Mouse (Mus musculus) hindbrain, embryonic 14.5 days (tissue): ENCODE measurements at regions not wholly inside any gene's neighbourhood (a gene's known extent, or its start where the extent isn't known, plus 50 kb on each side); places are given as distances from the start of the nearest gene placed in this dataset.

Experiments used
- ATAC-seq: fragments of 200-750 bp; cut with Nextera tagmentation; 2 replicates; pipeline ENCODE4 v1.8.0; 2017; ENCODE audit warnings: moderate number of reproducible peaks, mild to moderate bottlenecking, moderate TSS enrichment, moderate library complexity; ENCODE audit not compliant: low FRiP score
- DNase-seq: peaks from one replicate; pipeline ENCODE4 v3.0.0-alpha.2; 2015; ENCODE audit warnings: low spot score
- H3K27ac ChIP-seq: fragments of 300-500 bp; sonication (generic); 2 replicates; pipeline ENCODE4 v1.5.1; 2014; ENCODE audit warnings: mild to moderate bottlenecking, moderate library complexity
- H3K27me3 ChIP-seq: fragments of 300-500 bp; sonication (generic); 2 replicates; pipeline ENCODE4 v1.6.1; 2014; ENCODE audit warnings: mild to moderate bottlenecking, low read length, mixed read lengths; ENCODE audit not compliant: control insufficient read depth, insufficient read depth
- H3K36me3 ChIP-seq: fragments of 300-500 bp; sonication (generic); replicated peaks from 2 replicates; pipeline ENCODE4 v1.6.1; 2014; ENCODE audit not compliant: control insufficient read depth, insufficient read depth
- H3K4me1 ChIP-seq: fragments of 300-500 bp; sonication (generic); replicated peaks from 2 replicates; pipeline ENCODE4 v1.6.1; 2014; ENCODE audit warnings: antibody characterized with exemption, low read length, mixed read lengths; ENCODE audit not compliant: control insufficient read depth, insufficient read depth
- H3K4me2 ChIP-seq: fragments of 300-500 bp; sonication (generic); replicated peaks from 2 replicates; pipeline ENCODE4 v1.6.1; 2014; ENCODE audit warnings: mild to moderate bottlenecking, moderate library complexity
- H3K4me3 ChIP-seq: fragments of 300-500 bp; sonication (generic); replicated peaks from 2 replicates; pipeline ENCODE4 v1.5.1; 2014; ENCODE audit warnings: mild to moderate bottlenecking, low read length
- H3K9ac ChIP-seq: fragments of 300-500 bp; sonication (generic); 2 replicates; pipeline ENCODE4 v1.6.1; 2014
- H3K9me3 ChIP-seq: fragments of 300-500 bp; sonication (generic); 2 replicates; pipeline ENCODE4 v1.6.1; 2016; ENCODE audit warnings: low read length; ENCODE audit not compliant: control insufficient read depth
- WGBS: fragments of 180-500 bp; shearing (Covaris S2); extraction: QIAGEN DNeasy Blood & Tissue Kit; methylation state at CpG from one replicate; pipeline ENCODE4 v1.1.7; 2014; 5-methylcytosine and 5-hydroxymethylcytosine counted together

DNA sequence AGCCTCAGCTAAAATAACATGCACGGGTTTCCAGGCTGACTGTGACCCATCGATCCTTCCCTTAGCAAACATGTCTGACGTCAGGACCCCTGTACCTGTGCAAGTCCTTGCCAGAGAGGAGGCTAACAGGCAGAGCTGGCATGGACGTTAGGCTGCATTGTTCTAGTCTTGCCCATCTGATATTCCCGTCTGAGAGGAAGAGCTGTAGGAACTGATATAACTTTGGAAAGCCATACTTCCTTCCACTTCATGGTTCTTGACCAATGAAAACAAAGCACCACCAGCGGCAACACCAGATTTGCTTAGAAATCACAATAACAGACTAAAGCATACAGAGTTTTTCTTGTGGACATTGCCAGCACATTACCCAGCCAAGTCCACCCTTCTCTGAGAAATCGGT lies 470.1 kb upstream of the N6amt1 start:
- H3K27ac ChIP-seq = no peak overlapping the region
- no peaks in the 10 kb centered on the region for H3K36me3 ChIP-seq
- no peak for DNase-seq
- H3K4me2 ChIP-seq = no peak overlapping the region
- WGBS = 83% methylated on average over 7 of the region's 7 CpGs
- ATAC-seq = no peak
- H3K9me3 ChIP-seq = no peaks in the 10 kb centered on the region
- H3K4me3 ChIP-seq = no peak overlapping the region
- no peak overlapping the region for H3K9ac ChIP-seq
- H3K4me1 ChIP-seq = no peaks in the 10 kb centered on the region
- H3K27me3 ChIP-seq = no peaks in the 10 kb centered on the region

DNA sequence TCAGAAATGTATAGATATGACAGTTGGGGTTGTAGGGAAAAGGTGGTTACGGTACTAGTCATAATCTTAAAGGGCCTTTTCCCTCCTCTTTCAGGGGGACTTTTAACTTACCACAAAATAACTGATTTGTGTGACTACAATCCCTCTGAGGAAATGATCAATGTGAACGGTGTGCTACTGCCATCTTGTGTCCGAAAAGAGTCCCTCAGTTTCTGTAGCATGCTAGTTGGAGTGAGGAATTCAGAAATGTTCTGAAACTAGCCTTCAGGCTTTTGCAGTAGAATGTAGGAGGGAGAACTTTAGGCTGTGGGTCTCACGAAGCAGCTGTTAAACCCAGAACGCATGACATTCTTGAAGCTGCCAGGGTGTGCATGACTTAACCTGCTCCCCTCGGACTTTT lies 471.5 kb upstream of the N6amt1 start:
- no peak overlapping the region for H3K9ac ChIP-seq
- H3K9me3 ChIP-seq = no peaks in the 10 kb centered on the region
- H3K4me1 ChIP-seq = no peaks in the 10 kb centered on the region
- H3K27me3 ChIP-seq = no peaks in the 10 kb centered on the region
- H3K27ac ChIP-seq = no peak overlapping the region
- no peak overlapping the region for H3K4me2 ChIP-seq
- H3K36me3 ChIP-seq = no peaks in the 10 kb centered on the region
- peak; percentile 65; the same call in 1 of the 2 replicates for ATAC-seq
- WGBS = 36% methylated on average over 6 of the region's 6 CpGs
- H3K4me3 ChIP-seq = no peak overlapping the region
- peak; percentile 82 for DNase-seq

DNA sequence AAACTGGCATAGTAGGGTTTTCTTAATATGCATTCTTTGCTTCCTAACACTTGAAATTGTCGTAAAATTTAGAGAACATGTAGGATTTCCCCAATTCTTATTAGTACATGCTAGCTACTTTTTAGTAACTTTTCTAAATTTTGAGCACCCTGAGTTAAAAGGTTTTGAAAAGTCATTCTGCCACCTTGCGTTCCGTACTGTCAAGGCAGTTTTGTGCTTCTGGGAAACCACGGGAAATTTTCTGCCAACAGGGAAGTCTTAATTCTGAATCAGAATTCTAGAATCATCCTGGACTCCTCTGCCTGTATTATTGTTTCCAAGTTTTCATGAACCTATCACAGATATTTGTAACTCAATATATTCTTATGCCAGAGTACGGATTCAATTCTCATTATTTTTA lies 472.4 kb upstream of the N6amt1 start:
- no peak overlapping the region for H3K4me2 ChIP-seq
- H3K4me1 ChIP-seq = no peaks in the 10 kb centered on the region
- no peak overlapping the region for H3K9ac ChIP-seq
- DNase-seq (no peak), ATAC-seq (no peak)
- H3K4me3 ChIP-seq = no peak overlapping the region
- WGBS = 90% methylated on average over 5 of the region's 5 CpGs
- H3K36me3 ChIP-seq = no peaks in the 10 kb centered on the region
- H3K27me3 ChIP-seq = no peaks in the 10 kb centered on the region
- H3K9me3 ChIP-seq = no peaks in the 10 kb centered on the region
- H3K27ac ChIP-seq = no peak overlapping the region

DNA sequence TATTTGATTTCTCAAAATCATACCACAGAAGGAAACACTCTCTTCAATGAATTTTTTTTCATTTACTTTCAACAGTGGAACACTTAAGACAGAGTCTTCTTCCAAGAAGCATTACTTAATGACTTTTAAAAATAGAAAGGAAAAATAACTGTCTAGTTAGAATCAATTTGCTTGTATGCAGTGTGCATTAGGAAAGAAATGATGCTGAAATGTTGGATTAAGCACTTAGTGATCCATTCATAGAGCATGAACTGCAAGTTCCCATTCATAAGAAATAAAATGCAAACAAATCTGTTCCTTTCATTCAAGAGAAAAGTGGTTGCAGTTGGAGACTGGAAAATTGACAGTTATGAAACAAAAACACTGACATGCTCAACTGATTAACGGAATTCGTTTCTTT lies 493.2 kb upstream of the N6amt1 start:
- DNase-seq (no peak), ATAC-seq (no peak)
- no peaks in the 10 kb centered on the region for H3K36me3 ChIP-seq
- no peaks in the 10 kb centered on the region for H3K27me3 ChIP-seq
- no peak overlapping the region for H3K9ac ChIP-seq
- no peaks in the 10 kb centered on the region for H3K4me1 ChIP-seq
- no peak overlapping the region for H3K27ac ChIP-seq
- no peak overlapping the region for H3K4me2 ChIP-seq
- H3K4me3 ChIP-seq = no peak overlapping the region
- no peaks in the 10 kb centered on the region for H3K9me3 ChIP-seq
- 94% methylated on average over 2 of the region's 2 CpGs for WGBS

DNA sequence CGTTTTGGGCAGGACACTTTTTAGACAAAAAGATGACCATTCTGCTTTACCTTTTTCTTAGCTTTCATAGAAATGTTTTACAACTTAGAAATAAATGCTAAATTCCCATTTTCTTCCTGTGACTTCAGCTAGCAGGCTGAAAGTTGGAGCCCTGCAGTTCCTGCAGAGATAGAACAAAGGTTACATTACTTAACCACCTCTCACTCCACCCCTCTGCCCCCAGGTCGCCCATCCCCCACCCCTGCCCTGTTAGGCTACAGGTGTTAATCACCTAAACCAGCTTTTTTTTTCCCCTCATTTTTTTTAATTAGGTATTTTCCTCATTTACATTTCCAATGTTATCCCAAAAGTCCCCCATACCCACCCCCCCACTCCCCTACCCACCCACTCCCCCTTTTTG lies 498.1 kb upstream of the N6amt1 start:
- Histone ChIP-seq H3K4me1 (no peaks in the 10 kb centered on the region), H3K27me3 (no peaks in the 10 kb centered on the region), H3K9ac (no peak overlapping the region), H3K4me2 (no peak overlapping the region), H3K4me3 (no peak overlapping the region), H3K9me3 (no peaks in the 10 kb centered on the region), H3K36me3 (no peaks in the 10 kb centered on the region), H3K27ac (no peak overlapping the region)
- ATAC-seq = no peak
- 69% methylated on average over 2 of the region's 2 CpGs for WGBS
- no peak for DNase-seq

DNA sequence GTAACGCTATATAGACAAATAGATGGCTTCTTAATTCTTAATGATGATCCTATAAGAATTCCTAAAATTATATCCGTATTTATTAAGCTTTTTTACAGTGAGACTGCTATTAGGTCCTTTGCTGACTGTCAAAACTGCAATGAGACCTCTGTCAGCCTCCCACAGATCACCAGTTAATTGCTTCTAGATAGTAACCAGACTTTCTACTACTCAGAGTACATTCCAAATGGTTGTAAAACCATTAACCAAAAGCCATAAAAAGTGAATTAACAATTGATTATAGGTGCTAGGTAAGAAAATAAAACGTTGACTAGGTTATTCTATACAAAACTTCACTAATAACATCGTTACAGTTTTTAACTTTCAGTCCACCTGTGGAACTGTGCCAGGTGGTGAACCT lies 498.7 kb upstream of the N6amt1 start:
- Histone ChIP-seq H3K9me3 (no peaks in the 10 kb centered on the region), H3K4me2 (no peak overlapping the region), H3K4me3 (no peak overlapping the region), H3K27me3 (no peaks in the 10 kb centered on the region), H3K36me3 (no peaks in the 10 kb centered on the region), H3K27ac (no peak overlapping the region), H3K4me1 (no peaks in the 10 kb centered on the region), H3K9ac (no peak overlapping the region)
- DNase-seq (no peak), ATAC-seq (no peak)
- WGBS = 77% methylated on average over 4 of the region's 4 CpGs

DNA sequence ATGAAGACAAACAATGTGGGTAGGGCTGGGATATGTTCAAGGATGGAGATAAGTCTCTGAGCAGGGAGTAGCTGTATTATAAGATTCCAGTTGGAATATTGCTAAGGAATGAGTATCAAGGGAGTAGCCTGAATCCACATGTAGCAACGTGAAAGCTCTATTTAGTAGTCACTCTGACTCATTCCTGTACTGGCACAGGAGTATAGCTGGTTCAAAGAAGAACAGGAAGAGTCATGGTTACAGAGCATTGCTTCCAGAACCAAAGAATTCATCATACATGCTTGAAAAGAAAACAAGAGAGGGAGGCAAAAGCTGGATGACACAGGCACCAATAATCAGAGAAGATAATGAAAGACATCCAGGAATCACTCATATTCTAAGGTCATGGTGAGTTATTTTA lies 500.6 kb upstream of the N6amt1 start:
- 72% methylated on average over 1 of the region's 1 CpGs for WGBS
- DNase-seq (no peak), ATAC-seq (no peak)
- H3K4me1 ChIP-seq = no peaks in the 10 kb centered on the region
- H3K27me3 ChIP-seq = no peaks in the 10 kb centered on the region
- no peak overlapping the region for H3K27ac ChIP-seq
- no peak overlapping the region for H3K4me2 ChIP-seq
- no peaks in the 10 kb centered on the region for H3K9me3 ChIP-seq
- H3K9ac ChIP-seq = no peak overlapping the region
- no peak overlapping the region for H3K4me3 ChIP-seq
- H3K36me3 ChIP-seq = no peaks in the 10 kb centered on the region

DNA sequence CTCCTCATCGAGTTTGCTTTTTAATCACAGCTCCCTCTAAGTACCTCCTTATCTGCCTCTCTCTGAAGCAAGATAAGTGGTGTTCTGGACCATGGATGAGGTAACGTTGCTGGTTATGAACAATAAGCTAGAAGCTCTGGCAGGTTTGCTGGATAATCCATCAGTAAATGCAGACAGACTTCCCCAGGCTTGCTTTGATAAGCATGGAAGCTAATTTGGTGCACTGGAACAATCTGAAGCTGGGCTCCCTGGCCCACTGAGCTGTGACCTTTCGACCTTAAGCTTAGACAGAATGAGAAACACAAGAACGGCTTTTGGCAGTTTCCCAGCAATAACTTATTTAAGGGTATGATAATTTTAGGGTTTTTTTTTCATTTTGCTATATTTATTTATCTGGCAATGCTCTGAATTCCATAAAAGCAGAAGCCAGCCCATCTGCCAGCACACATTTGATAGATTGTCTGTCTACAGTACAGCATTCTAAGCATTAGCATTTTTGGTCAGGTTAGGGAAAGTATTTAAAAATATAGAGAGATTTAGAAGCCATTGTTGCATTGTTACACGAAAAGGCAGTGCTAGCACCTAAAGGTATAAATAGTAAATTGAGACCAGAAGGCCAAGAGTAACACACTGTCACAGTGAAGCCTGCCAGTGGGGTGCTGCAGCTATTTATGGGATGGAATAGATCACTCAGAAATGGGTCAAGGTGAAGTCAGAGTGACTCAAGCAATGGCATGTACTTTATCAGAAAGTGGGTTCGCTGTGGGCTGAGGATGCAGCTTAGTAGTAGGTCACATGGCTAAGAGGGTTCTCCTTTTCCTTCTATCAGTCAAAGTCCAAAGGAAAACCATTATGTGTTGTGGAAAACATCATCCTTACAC lies 515.3 kb upstream of the N6amt1 start:
- Histone ChIP-seq H3K27me3 (no peaks in the 10 kb centered on the region), H3K4me2 (no peak overlapping the region), H3K36me3 (no peaks in the 10 kb centered on the region), H3K9ac (no peak overlapping the region), H3K4me3 (no peak overlapping the region), H3K27ac (no peak overlapping the region), H3K9me3 (no peaks in the 10 kb centered on the region), H3K4me1 (no peaks in the 10 kb centered on the region)
- 53% methylated on average over 6 of the region's 6 CpGs for WGBS
- no peak for DNase-seq
- no peak for ATAC-seq

DNA sequence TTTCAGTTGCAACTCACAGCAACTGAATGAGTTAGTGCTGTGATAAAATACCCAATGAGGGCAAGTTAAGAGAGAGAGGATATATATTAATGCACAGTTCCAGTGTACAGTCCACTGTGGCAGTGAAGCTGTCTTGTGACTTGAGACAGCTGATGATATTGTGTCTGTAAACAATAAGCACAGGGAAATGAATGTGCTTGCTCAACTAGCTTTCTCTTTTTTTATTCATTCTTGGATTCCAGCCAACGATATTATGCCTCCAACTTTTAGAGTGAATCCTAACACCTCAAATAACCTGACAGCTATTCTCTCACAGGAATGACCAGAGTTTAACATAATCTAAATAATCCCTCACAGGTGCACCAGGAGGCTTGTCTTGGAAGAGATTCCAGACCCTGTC lies 526.3 kb upstream of the N6amt1 start:
- WGBS = 68% methylated on average over 1 of the region's 1 CpGs
- no peak overlapping the region for H3K4me2 ChIP-seq
- no peak overlapping the region for H3K4me3 ChIP-seq
- no peaks in the 10 kb centered on the region for H3K27me3 ChIP-seq
- no peak for DNase-seq
- no peaks in the 10 kb centered on the region for H3K9me3 ChIP-seq
- H3K36me3 ChIP-seq = no peaks in the 10 kb centered on the region
- no peaks in the 10 kb centered on the region for H3K4me1 ChIP-seq
- ATAC-seq = peak; percentile 51; the same call in 1 of the 2 replicates
- H3K27ac ChIP-seq = no peak overlapping the region
- H3K9ac ChIP-seq = no peak overlapping the region

DNA sequence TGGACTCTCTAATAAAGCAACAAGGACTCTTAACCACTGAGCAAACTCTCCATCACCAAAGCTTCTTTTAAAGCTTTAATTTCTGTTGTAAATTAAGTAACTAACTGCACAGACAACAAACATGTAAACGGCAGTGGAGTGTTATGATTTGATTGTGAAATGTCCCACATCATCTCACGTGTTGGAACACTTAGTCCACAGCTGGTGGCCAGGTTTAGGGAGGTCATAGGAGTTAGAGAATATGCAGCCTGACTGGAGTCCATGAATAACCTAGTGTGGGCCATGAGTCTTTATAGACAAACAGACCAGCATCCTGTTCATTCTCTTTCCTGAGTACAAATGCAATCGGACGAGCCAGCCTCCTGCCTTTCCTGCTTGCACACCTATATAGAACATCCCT lies 527.3 kb upstream of the N6amt1 start:
- Histone ChIP-seq H3K36me3 (no peaks in the 10 kb centered on the region), H3K27ac (no peak overlapping the region), H3K27me3 (no peaks in the 10 kb centered on the region), H3K9me3 (no peaks in the 10 kb centered on the region), H3K9ac (no peak overlapping the region), H3K4me3 (no peak overlapping the region), H3K4me1 (no peaks in the 10 kb centered on the region), H3K4me2 (no peak overlapping the region)
- DNase-seq (no peak), ATAC-seq (no peak)
- 89% methylated on average over 4 of the region's 4 CpGs for WGBS
